Mouse (Mus musculus) heart, postnatal 0 days (tissue): ENCODE measurements around the gene Gm10337. TPM values are rescaled to one million over a fixed set of nuclear protein-coding genes. Genes with fewer than 3 reads are reported as not detected.

ENCODE experiments used
- ATAC-seq: fragments of 200-750 bp; cut with Nextera tagmentation; 2 replicates; pipeline ENCODE4 v1.8.0; 2017; ENCODE audit warnings: low read depth, moderate number of reproducible peaks, moderate library complexity; ENCODE audit not compliant: insufficient read depth
- DNase-seq: peaks from one replicate; pipeline ENCODE4 v3.0.0-alpha.2; 2016; ENCODE audit warnings: low spot score
- H3K27ac ChIP-seq: fragments of 300-500 bp; sonication (generic); 2 replicates; pipeline ENCODE4 v1.5.1; 2014; ENCODE audit warnings: low read depth, mild to moderate bottlenecking
- H3K27me3 ChIP-seq: fragments of 300-500 bp; sonication (generic); 2 replicates; pipeline ENCODE4 v1.6.1; 2014; ENCODE audit warnings: low read length, mixed read lengths; ENCODE audit not compliant: control insufficient read depth, insufficient read depth
- H3K36me3 ChIP-seq: fragments of 300-500 bp; sonication (generic); replicated peaks from 2 replicates; pipeline ENCODE4 v1.6.1; 2014; ENCODE audit warnings: low read length, mixed read lengths; ENCODE audit not compliant: control insufficient read depth, insufficient read depth
- H3K4me1 ChIP-seq: fragments of 300-500 bp; sonication (generic); 2 replicates; pipeline ENCODE4 v1.6.1; 2014; ENCODE audit warnings: antibody characterized with exemption; ENCODE audit not compliant: control insufficient read depth, insufficient read depth
- H3K4me2 ChIP-seq: fragments of 300-500 bp; sonication (generic); 2 replicates; pipeline ENCODE4 v1.6.1; 2014; ENCODE audit warnings: low read depth, mild to moderate bottlenecking, low read length, moderate library complexity
- H3K4me3 ChIP-seq: fragments of 300-500 bp; sonication (generic); 2 replicates; pipeline ENCODE4 v1.5.1; 2014; ENCODE audit warnings: low read depth, low read length
- H3K9ac ChIP-seq: fragments of 300-500 bp; sonication (generic); replicated peaks from 2 replicates; pipeline ENCODE4 v1.6.1; 2014; ENCODE audit warnings: low read depth, low read length, mixed read lengths
- H3K9me3 ChIP-seq: fragments of 300-500 bp; sonication (generic); replicated peaks from 2 replicates; pipeline ENCODE4 v1.6.1; 2016; ENCODE audit warnings: low read length; ENCODE audit not compliant: control insufficient read depth
- CTCF ChIP-seq: IDR thresholded peaks from 2 replicates; pipeline ENCODE4 v1.5.1; 2016; ENCODE audit warnings: antibody characterized with exemption, control low read depth, low read depth
- EP300 ChIP-seq: IDR thresholded peaks from 2 replicates; pipeline ENCODE4 v1.6.1; 2016; ENCODE audit warnings: antibody characterized with exemption, low read depth
- WGBS: fragments of 180-500 bp; shearing (Covaris S2); extraction: QIAGEN DNeasy Blood & Tissue Kit; methylation state at CpG from one replicate; pipeline ENCODE4 v1.1.7; 2014; 5-methylcytosine and 5-hydroxymethylcytosine counted together
- polyA plus RNA-seq: library from polyadenylated mRNA; unstranded; fragments of >200 nt; fragmentation: Nextera tagmentation; extraction: Ambion mirVana; gene quantifications from 2 replicates; pipeline ENCODE4 v1.2.1, GENCODE M21; 2015
- total RNA-seq: library from RNA; depleted of rRNA; stranded (reverse); fragments of >200 nt; gene quantifications from 2 replicates; pipeline ENCODE4 v1.2.3, GENCODE M21; 2014; ENCODE audit warnings: low replicate concordance

The Gm10337 gene
- total and polyA plus RNA-seq, 2 experiments from 2014 or later: not detected

DNA sequence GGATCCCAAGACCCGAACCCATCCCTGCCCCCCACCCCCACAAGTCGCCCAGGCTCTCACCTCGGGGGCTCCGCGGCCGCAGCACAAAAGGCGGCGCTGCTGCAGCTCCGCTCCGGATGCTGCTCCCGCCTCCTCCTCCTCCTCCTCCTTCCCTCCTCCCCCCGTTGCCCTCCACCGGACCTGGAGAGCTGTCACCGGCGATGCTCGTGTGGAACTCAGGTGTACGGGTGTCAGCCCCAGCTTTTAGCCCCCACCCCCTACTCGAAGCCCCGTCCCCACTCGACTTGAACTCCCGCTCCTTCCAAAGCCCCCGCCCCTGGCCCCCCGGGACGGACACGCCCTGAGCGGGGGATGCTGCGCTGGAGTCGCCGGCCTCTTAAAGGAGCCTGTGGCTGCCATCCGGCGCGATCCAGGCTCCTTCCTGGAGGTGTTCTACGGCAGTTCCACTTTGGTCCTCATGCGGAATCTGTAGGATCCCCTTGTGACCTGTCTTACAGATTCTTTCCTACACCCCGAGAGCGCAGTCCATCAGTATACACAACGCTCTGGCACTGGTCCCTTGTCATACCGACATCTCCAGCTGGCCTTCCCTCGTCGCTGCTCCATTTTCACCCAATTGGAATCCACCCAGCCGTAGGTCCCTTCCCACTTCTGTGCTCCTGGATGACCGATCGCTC lies 13.3 kb downstream of the Gm10337 start, which contains the start of gene Map3k12:
Map3k12 (minus strand) TSS at position 337 of the 677 bp plus-strand sequence.
- H3K36me3 ChIP-seq: peaks cover 9% of the 10 kb centered on the region
- ATAC-seq: no peak
- H3K4me1 ChIP-seq: peaks cover 23% of the 10 kb centered on the region
- DNase-seq: peak; percentile 77
- H3K27me3 ChIP-seq: no peaks in the 10 kb centered on the region
- peak within 1 kb of the TSS; percentile 61 for H3K4me3 ChIP-seq
- H3K9me3 ChIP-seq: no peaks in the 10 kb centered on the region
- H3K27ac ChIP-seq: peak within 1 kb of the TSS; percentile 99
- no peak for TF ChIP-seq EP300
- peak within 1 kb of the TSS; percentile 58 for H3K9ac ChIP-seq
- under 1% methylated on average over 43 of the region's 43 CpGs for WGBS
- H3K4me2 ChIP-seq: peak within 1 kb of the TSS; percentile 93

DNA sequence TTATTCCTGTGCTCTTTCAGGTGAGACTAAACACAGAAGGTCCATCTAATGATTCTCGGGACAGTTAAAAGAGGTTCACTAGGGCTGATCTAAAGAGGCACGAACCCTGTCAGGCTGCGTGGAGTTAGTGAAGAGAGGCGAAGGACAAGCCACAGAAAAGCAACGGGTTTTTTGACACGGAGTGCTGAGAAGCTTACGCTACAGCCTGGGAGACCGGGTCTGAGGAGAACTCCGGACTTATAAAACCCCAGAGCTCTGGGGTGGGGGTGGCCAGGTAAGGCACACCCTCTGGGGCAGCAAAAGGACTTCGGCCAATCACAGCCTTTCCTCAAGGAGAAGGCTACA lies 14.1 kb downstream of the Gm10337 start:
- no peaks in the 10 kb centered on the region for H3K27me3 ChIP-seq
- ATAC-seq: no peak
- no peak for DNase-seq
- H3K9ac ChIP-seq: peak overlapping the region; percentile 58
- peak overlapping the region; percentile 61 for H3K4me3 ChIP-seq
- no peaks in the 10 kb centered on the region for H3K9me3 ChIP-seq
- peak overlapping the region; percentile 93 for H3K4me2 ChIP-seq
- peaks cover 16% of the 10 kb centered on the region for H3K36me3 ChIP-seq
- WGBS: 0% methylated on average over 10 of the region's 10 CpGs
- no peak for TF ChIP-seq CTCF
- no peak for TF ChIP-seq EP300
- peak overlapping the region; percentile 99 for H3K27ac ChIP-seq
- H3K4me1 ChIP-seq: peaks cover 23% of the 10 kb centered on the region

DNA sequence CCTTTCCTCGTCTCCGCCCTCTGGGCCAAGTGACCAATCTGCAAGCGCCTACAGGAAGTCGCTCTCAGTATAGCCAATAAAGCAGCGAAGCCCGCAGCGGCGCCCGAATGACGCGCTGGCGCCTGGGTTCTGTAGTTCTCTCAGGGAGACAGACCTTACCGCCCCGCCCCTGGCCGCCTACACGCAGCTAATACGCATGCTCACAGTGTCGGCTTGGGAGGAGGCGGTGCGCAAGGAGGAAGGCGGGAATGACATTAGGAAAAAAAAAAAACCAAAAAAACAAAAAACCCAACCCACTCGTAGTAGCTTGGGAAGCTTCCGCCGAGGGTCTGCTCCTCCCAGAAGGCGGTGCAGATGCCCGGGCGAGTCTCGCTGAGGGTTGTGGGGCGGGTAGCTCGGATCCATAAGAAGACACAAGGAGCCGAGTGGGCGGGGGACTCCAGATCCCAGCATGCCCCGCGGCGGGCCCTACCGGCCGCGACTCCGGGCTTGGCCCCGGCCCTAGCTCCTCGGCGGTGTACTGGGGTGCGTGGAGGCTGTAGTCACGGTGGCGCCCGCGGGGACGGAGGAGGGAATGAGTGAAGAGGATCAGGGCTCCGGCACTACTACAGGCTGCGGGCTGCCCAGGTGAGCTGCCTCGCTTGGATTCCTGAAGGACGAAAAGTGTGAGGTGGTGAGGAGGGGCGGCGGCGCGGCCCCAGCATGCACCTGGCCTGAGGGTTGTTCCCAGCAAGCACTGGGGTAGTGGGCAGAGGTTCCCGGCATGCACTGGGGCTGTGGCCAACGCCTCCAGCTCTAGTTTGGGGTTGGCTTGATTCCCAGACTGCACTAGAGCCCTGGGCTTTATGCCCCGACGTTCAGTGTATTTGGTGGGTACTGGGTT lies 14.7 kb downstream of the Gm10337 start, which contains the start of gene Tarbp2:
Tarbp2 (plus strand) TSS at position 217 of the 883 bp plus-strand sequence.
- H3K9ac ChIP-seq: peak within 1 kb of the TSS; percentile 79
- peak; percentile 88 for ATAC-seq
- H3K4me2 ChIP-seq: peak within 1 kb of the TSS; percentile 93
- peak within 1 kb of the TSS; percentile 61 for H3K4me3 ChIP-seq
- H3K9me3 ChIP-seq: no peaks in the 10 kb centered on the region
- TF ChIP-seq EP300: peak; percentile 91
- TF ChIP-seq CTCF: no peak
- DNase-seq: peak; percentile 99
- H3K36me3 ChIP-seq: peaks cover 17% of the 10 kb centered on the region
- H3K4me1 ChIP-seq: peaks cover 23% of the 10 kb centered on the region
- H3K27ac ChIP-seq: peak within 1 kb of the TSS; percentile 99
- H3K27me3 ChIP-seq: no peaks in the 10 kb centered on the region
- under 1% methylated on average over 60 of the region's 60 CpGs for WGBS

DNA sequence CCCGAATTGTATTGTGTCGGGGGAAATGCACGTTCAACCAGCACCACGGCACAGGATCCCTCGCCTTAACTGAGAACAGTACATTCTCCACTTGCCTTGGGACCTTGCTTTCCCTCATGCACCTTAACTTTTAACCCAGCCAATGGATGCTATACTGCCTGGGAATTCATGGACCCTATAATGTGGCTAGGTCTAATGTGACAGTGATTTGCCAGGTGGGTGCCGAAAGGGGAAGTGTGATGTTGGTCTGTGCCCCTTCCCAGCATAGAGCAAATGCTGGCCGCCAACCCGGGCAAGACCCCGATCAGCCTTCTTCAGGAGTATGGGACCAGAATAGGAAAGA lies 15.3 kb downstream of the Gm10337 start:
- Histone ChIP-seq H3K27ac (peak overlapping the region; percentile 99), H3K4me2 (peak overlapping the region; percentile 93), H3K36me3 (peaks cover 21% of the 10 kb centered on the region), H3K4me3 (peak overlapping the region; percentile 61), H3K9me3 (no peaks in the 10 kb centered on the region), H3K27me3 (no peaks in the 10 kb centered on the region), H3K9ac (peak overlapping the region; percentile 79), H3K4me1 (peaks cover 23% of the 10 kb centered on the region)
- no peak for DNase-seq
- TF ChIP-seq EP300 (no peak), CTCF (no peak)
- ATAC-seq: no peak
- WGBS: 9% methylated on average over 9 of the region's 9 CpGs

DNA sequence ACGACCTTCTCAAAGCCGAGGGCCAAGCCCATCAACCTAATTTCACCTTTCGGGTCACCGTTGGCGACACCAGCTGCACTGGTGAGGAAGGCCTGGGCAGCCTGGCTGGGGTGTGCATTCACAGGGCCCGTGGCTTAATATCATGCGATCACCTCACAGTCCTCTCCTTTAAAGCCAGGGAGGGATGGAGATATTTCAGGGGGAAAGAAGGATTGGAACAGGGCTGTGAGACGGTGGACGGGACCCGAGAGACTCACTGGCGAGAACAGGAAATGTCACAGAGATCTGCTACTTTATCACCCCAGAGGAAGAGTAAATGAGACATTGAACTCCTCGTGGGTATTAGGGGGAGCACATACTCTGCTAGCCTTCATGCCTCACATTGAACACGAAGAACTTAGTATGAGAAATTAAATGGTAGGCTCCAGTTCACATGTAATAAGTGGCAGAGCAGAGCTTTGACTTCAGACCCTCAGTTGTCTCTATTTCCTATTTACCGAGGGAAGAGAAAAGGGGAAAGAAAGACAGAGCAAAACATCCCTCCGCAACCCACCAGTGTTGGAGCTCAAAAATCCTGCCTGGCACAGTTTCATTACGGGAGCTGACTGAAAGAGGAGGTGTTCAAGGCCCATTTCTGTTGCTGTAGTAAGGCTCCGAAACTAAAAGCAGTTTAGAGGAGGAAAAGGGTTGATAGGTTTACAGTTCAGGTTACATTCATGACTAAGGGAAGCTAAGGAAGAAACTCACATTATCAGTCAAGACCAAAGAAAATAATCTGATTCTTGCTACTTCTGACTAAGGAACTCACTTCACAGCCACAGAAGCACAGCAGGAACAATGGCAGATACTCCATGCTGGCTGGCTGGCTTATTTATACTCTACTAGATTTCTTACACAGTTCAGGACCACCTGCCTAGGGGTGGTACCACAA lies 16.0 kb downstream of the Gm10337 start:
- TF ChIP-seq EP300 (no peak), CTCF (no peak)
- no peak for ATAC-seq
- Histone ChIP-seq H3K36me3 (peaks cover 26% of the 10 kb centered on the region), H3K4me1 (peaks cover 23% of the 10 kb centered on the region), H3K27ac (peak overlapping the region; percentile 99), H3K27me3 (no peaks in the 10 kb centered on the region), H3K4me3 (peak overlapping the region; percentile 61), H3K9ac (peak overlapping the region; percentile 79), H3K9me3 (no peaks in the 10 kb centered on the region), H3K4me2 (peak overlapping the region; percentile 93)
- 50% methylated on average over 16 of the region's 17 CpGs for WGBS
- DNase-seq: no peak
